Mouse (Mus musculus) left cerebral cortex, postnatal 25 days (tissue): Measurements from ENCODE around the gene Lin54. TPM values are rescaled to one million over a fixed set of nuclear protein-coding genes. Genes with fewer than 3 reads are reported as not detected.

Experiments
- DNase-seq, 2 experiments: peaks; one replicate each; pipeline ENCODE4 v3.0.0; 2022; ENCODE audit warnings: low spot score in 2 of 2, mixed read lengths in 1 of 2
- intact Hi-C: fragments of 180-260 bp; cut with DNase I; formaldehyde crosslinking; loops from one replicate; pipeline ENCODE4 v1.15.1; 2025
- total RNA-seq, 2 experiments: library from RNA; stranded (reverse); gene quantifications; 2 replicates each; pipeline ENCODE4 v1.2.3; 2021

Lin54 gene
- total RNA-seq, result 10 to 100 TPM; 16.2 to 23.6 TPM

GRCm38 (mm10) chr5:100500458-100500961 lies at the start of gene Lin54:
Gene Lin54, minus strand, starts transcription at chr5:100500639.
- peak; percentile 86 to 95 for DNase-seq
- intact Hi-C loops, result loop anchor here (1.0 to 2.0 kb wide), 3 partner anchors 18 to 84 kb away; partner anchors contain the start of genes Cops4 and Sec31a

GRCm38 (mm10) chr5:100550151-100550550 lies 49.7 kb upstream of the Lin54 start:
- intact Hi-C loops, result no loop called here
- DNase-seq, result no peak

GRCm38 (mm10) chr5:100549311-100549710 lies 48.9 kb upstream of the Lin54 start:
- no peak for DNase-seq
- intact Hi-C loops, result loop anchor here (5.0 to 10.0 kb wide), 2 partner anchors 113 to 245 kb away; partner anchors contain the start of genes Helq and Mrps18c

DNA sequence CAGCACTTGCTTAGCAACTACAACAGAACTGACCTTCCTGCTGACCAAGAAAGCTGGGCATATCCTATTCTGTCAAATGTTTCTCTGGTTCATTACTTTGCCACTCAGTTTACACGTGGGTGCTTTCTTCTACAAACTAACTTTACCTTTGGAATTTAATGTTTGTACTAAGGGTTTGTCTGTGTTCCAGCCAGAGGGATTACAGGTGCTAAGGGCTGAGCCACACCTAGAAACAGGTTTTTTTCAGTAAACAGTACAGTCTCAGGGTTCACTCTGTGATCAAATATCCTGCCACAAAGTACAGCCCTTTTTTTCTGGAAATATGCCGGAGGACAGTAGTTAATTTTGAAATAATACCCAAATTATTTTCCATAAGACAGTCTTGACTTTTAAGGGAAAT lies 47.8 kb upstream of the Lin54 start:
- intact Hi-C loops, result loop anchor here (5.0 to 10.0 kb wide), 2 partner anchors 114 to 247 kb away; partner anchors contain the start of genes Helq and Mrps18c
- DNase-seq, result no peak

DNA sequence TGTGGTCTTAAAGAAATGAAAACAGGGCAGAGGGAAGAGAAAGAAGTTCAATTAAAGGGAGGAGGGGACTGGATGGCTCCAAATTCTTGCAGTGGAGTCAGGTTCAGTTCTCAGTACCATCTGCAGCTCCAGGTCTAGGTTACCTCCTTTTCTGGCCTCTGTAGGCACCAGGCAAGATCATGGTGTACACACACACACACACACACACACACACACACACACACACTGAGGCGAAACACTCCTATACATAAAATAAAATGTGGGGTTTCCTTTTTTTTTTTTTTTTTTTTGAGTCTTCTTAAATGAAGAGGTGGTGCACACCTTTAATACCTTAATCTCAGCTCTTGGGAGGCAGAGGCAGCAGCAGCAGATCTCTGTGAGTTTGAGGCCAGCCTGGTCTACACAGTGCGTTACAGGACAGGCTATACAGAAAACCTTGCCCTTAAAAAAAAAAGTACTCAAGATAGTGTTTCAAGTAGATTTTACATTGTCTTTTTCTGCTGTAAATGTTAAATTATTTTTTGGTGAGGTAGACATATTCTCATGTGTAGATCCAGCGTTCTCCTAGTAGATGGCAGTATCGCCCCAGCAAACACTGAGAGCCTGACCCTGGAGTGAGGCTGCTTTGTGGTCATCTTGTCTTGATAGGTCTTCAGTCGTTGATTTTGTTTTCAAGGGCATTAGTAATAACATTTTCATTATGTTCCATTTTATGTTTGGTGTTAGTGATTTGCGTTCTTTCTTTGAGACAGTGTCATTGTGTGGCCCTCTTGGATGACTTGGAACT lies 46.0 kb upstream of the Lin54 start:
- DNase-seq, result no peak
- intact Hi-C loops, result loop anchor here (5.0 to 10.0 kb wide), 2 partner anchors 116 to 248 kb away; partner anchors contain the start of genes Helq and Mrps18c

- peak; percentile 18 to 43 for DNase-seq
- intact Hi-C loops, result no loop called here
These were observed 36.2 kb upstream of the Lin54 start for GRCm38 (mm10) chr5:100536638-100537037.

DNA sequence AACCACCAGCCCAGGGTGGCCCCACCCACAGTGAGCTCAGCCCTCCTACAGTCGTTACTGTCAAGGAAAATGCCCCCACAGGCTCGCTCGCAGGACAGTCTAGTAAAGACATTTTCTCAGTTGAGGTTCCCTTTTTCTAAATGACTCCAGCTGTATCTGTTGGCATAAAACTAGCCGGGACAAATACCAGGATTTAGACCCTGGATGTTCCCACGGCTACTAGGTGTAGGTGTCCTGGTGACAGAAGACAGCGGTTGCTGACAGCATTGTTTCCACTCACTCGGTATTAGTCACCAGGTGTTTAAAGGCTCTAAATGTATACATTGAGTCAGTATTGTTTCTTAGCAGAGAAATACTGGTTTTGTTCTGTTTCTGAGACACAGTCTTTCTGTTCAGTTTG lies 35.4 kb upstream of the Lin54 start:
- intact Hi-C loops, result no loop called here

GRCm38 (mm10) chr5:100526164-100526563 lies 25.7 kb upstream of the Lin54 start:
- intact Hi-C loops, result no loop called here

More for the DNA sequence above, 35.4 kb upstream of the Lin54 start:
- peak in 1 of 2 experiments; percentile 6 for DNase-seq

GRCm38 (mm10) chr5:100525620-100526019 lies 25.2 kb upstream of the Lin54 start:
- intact Hi-C loops, result no loop called here
- DNase-seq, result no peak

More at GRCm38 (mm10) chr5:100526164-100526563, 25.7 kb upstream of the Lin54 start:
- peak; percentile 34 to 51 for DNase-seq

GRCm38 (mm10) chr5:100524921-100525320 lies 24.5 kb upstream of the Lin54 start:
- intact Hi-C loops, result no loop called here
- no peak for DNase-seq

GRCm38 (mm10) chr5:100523331-100523730 lies 22.9 kb upstream of the Lin54 start:
- intact Hi-C loops, result no loop called here
- no peak for DNase-seq

GRCm38 (mm10) chr5:100520223-100520622 lies 19.8 kb upstream of the Lin54 start:
- DNase-seq, result no peak
- intact Hi-C loops, result no loop called here

- intact Hi-C loops, result loop anchor here (5.0 kb wide), 1 partner anchor 102 kb away; the partner anchor contains the start of gene Sec31a
- no peak for DNase-seq
These were observed 18.6 kb upstream of the Lin54 start for GRCm38 (mm10) chr5:100519027-100519411.

GRCm38 (mm10) chr5:100518049-100519026 lies 17.9 kb upstream of the Lin54 start, which contains the start of gene Cops4:
Gene Cops4, plus strand, starts transcription at chr5:100518309.
- DNase-seq, result peak; percentile 94 to 99
- intact Hi-C loops, result loop anchor here (1.0 to 5.0 kb wide), 2 partner anchors 18 to 101 kb away; partner anchors contain the start of genes Lin54 and Sec31a

- no peak for DNase-seq
- intact Hi-C loops, result no loop called here
These were observed 12.1 kb upstream of the Lin54 start for GRCm38 (mm10) chr5:100512576-100512975.

DNA sequence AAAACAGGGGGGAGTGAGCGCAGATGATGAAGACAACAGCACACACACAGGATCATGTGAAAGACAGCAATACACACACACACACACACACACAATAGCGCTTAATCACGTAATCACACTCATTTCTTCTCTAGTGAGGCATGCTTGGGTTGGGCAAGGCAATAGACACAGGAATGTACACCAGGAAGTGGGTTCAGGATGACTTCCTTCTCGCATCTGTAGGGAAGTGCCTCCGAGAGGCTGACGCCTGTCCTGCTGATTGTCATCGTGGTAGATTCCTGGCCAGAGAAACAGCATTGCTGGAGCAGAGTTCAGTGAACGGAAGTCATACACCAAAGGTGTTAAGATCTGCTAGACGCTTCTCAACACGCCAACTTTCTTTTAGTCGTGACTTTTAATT lies 8.8 kb upstream of the Lin54 start:
- no peak for DNase-seq
- intact Hi-C loops, result no loop called here

GRCm38 (mm10) chr5:100501267-100501666 lies 828 bp upstream of the Lin54 start:
- intact Hi-C loops, result loop anchor here (2.0 kb wide), 1 partner anchor 72 kb away; no protein-coding TSS in a partner anchor
- no peak for DNase-seq

DNA sequence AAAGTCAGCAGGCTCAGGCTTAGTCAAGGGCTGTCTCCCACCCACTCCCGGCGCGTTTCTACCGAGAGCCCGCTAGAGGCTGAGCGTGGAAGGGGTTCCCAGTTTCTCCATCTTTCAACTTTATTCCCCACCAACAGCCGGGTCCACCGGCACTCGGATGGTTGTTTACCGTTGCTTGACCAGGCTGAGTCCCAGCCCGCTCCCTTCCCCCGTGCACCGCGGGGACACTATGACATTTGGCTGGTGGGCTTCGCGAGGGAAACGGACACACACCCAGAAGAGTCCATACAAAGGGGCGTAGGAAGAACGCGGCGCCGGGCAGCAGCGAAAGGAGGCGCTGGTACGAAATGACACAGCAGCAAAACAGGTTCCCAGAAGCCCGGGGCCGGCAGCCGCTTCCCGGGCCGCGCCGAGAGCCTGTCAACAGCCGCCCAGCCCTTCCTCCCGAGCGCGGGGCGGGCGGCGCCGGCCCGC lies 571 bp downstream of the Lin54 start:
- intact Hi-C loops, result loop anchor here (1.0 to 2.0 kb wide), 3 partner anchors 18 to 84 kb away; partner anchors contain the start of genes Cops4 and Sec31a

DNA sequence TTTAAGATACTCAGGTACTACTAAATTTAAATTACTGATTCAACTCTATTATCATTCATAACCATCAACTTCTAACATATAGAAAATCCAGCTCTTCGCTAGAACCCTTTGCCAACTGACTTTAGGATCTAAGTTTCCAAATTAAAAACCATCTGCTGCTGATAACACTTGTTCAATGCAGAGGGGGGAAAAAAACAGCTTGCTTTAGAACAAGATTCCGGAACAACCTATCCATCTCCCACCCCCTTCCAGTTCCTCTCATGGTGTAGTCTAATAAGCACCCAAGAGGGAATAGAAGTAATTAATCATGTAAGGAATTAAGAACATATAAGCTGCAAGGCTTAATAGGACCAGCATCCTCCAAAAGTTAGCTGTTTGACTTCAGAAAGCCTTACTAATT lies 1.2 kb downstream of the Lin54 start:
- DNase-seq, result no peak
- intact Hi-C loops, result no loop called here

More for the DNA sequence above, 571 bp downstream of the Lin54 start:
- DNase-seq, result peak; percentile 47 to 67
